Mouse (Mus musculus) megakaryocyte progenitor cell, adult 5-6 weeks (primary cell): ENCODE data around the gene Cdk18. TPM values are rescaled to one million over a fixed set of nuclear protein-coding genes. Genes with fewer than 3 reads are reported as not detected.

Experiments
- ATAC-seq: replicated peaks from 2 replicates; pipeline ENCODE4 v1.8.0; 2016; ENCODE audit warnings: mild to moderate bottlenecking, moderate TSS enrichment, inconsistent platforms; ENCODE audit not compliant: poor library complexity
- total RNA-seq, 2 experiments: library from RNA; stranded (forward) in 1 of 2; stranded (reverse) in 1 of 2; fragments of 157-497, 149-512 nt in 1 of 2; fragments of 200-1000 nt in 1 of 2; gene quantifications; 2 replicates each; pipeline versions ENCODE4 v1.2.3 to v1.2.4; 2015 to 2017

The Cdk18 gene
- total RNA-seq, 2 experiments from 2014 or later = 0.75 to 2.3 TPM

DNA sequence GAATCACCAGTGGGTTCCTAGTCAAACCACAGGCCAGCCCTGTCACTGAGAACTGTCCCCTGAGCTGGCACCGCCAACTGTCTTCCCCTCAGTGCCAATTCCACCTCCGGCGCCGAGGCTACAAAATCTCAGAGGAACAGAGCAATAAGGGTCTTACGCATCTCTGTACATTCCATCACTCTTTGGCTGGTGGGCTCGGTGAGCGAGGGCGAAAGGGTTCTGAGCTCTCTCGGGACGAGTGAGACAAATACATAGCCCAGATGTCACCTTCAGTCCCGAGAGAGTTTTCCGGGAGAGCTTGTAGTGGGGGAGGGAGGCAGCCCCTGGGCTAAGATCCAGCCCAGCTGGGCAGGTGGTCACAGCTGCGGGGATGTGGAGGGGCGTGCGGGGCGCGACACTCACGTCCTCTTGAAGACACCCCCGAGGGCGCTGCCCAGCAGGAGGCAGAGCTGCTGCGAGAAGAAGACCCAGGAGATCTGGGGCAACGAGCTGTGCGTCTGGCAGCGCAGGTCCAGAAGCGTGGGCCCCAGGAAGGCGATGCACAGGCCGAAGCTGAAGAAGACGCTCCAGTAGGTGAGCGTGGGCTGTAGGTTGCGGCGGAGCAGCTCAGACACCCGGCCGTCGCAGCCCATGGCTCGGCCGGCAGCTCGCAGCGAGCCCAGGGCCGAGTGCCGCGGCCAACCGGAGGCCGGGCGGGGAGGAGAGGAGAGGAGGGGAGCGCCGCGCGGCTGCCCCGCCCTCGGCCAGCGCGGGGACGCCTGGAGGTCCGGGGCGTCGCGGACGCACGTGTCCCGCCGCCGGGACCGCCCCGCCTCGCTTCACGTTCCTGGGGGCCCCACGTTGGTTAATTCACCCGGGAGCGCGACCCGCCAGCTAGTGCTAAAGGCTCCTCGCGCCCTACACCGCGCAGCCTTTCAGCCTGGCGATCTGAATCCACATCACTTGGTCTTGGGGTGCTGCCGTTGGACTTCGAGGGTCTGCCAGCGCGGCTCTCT lies 71.9 kb downstream of the Cdk18 start, which contains the start of gene Mfsd4a:
Gene Mfsd4a (minus strand): TSS at position 802 of the 995 bp plus-strand sequence.
- ATAC-seq = peak; percentile 70

DNA sequence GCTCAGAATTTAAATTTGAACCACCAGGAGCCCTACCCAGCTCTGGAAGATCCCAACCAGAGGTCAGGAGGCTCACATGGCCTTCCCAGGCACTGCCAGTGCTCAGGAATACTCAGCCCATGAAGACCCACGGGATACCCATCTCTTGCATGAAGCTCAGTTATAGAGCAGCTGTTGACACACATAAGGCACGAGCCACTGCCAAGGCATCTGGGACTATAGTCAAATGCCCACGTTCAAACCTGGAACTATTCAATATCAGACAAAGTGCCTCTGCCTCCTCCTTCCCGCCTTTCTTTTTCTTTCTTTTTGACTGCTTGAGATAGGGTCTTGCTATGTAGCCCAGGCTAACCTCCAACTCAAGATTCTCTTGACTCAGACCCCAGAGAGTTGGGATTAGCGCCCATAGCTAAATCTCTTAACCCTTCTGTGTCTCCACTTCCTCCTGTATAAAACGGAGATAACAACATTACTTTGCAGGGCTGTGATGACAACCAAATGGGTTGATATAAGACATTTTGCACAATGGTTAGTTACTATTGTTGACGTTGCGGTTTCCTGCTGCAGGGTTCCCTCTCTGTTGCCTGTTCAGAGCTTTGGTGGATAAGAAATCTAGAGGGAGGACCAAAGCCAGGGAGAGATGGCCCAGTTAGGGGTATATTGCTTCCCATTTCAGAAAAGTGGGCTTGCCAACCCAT lies 73.9 kb downstream of the Cdk18 start:
- no peak for ATAC-seq

DNA sequence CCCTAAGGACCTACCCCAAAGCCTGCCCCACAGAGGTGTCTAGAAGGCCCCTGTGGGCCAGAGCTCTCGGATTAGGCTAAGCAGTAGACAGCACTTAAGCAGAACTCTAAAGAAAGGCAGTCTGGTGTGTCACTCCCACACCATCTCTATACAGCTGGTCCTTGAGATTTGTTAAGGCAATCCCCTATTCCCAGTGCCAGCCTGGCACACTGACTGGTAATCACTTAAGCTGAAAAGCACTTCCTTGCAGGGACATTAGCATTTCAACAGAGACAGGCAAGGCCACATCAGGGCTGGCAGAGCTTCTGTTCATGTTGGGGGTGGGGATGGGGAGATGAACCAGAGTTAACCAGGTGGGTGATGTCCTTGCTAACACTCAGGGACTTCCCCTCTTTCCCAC lies 74.5 kb downstream of the Cdk18 start:
- ATAC-seq = no peak

DNA sequence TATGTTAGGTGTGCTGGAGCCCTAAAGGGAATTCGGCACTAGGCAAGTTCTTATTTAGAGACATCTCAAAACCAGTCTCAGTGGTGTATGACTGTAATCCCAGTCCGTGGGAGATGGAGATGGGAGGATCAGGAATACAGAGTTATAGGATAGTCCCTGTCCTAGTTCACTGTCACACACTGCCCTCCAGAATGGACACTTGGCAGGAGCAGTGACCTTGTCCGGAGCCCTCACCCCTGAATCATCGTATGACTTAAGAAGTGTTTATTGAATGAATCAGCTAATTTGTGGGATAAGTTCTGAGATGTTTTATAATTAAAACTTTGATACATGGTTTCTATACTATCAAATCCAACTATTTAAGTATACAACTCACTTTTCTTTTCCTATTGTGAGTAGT lies 76.4 kb downstream of the Cdk18 start:
- no peak for ATAC-seq

Other genes starting within 250 kb of the Cdk18 start
- 205 and 208 TPM in 2 replicates for gene Nucks1, start 229.2 kb downstream of the Cdk18 start, total RNA-seq (2015)
- 299 and 362 TPM in 2 replicates for gene Nucks1, start 229.2 kb downstream of the Cdk18 start, total RNA-seq (2017)
- gene Slc45a3, start 176.7 kb downstream of the Cdk18 start, total RNA-seq (2015) = 1.6 and 2.7 TPM in 2 replicates
- gene Slc45a3, start 176.7 kb downstream of the Cdk18 start, total RNA-seq (2017) = 1.1 and 1.6 TPM in 2 replicates
- gene Elk4, start 132.1 kb downstream of the Cdk18 start, total RNA-seq (2015) = 87.7 and 98.6 TPM in 2 replicates
- 44.3 and 73.1 TPM in 2 replicates for gene Elk4, start 132.1 kb downstream of the Cdk18 start, total RNA-seq (2017)
- gene Mfsd4a, start 71.6 kb downstream of the Cdk18 start, total RNA-seq (2015) = 0.52 TPM in 1 of 2 replicates, not detected in the other
- gene Mfsd4a, start 71.6 kb downstream of the Cdk18 start, total RNA-seq (2017) = 0.20 and 0.25 TPM in 2 replicates
- gene Lemd1, start 51.7 kb upstream of the Cdk18 start, total RNA-seq (2015) = not detected in 2 replicates
- gene Lemd1, start 51.7 kb upstream of the Cdk18 start, total RNA-seq (2017) = not detected in 2 replicates
- gene AC124108.1, start 51.8 kb upstream of the Cdk18 start, total RNA-seq (2015) = not detected in 2 replicates
- not detected in 2 replicates for gene AC124108.1, start 51.8 kb upstream of the Cdk18 start, total RNA-seq (2017)
- not detected in 2 replicates for gene Gm10188, start 90.1 kb upstream of the Cdk18 start, total RNA-seq (2015)
- not detected in 2 replicates for gene Gm10188, start 90.1 kb upstream of the Cdk18 start, total RNA-seq (2017)
- not detected in 2 replicates for gene Klhdc8a, start 158.9 kb upstream of the Cdk18 start, total RNA-seq (2015)
- not detected in 2 replicates for gene Klhdc8a, start 158.9 kb upstream of the Cdk18 start, total RNA-seq (2017)
- 19.8 and 26.1 TPM in 2 replicates for gene Nuak2, start 176.4 kb upstream of the Cdk18 start, total RNA-seq (2015)
- 14.5 and 20.2 TPM in 2 replicates for gene Nuak2, start 176.4 kb upstream of the Cdk18 start, total RNA-seq (2017)